Mouse (Mus musculus): Measurements from ENCODE around the gene Slc41a2. TPM values are rescaled to one million over a fixed set of nuclear protein-coding genes. Genes with fewer than 3 reads are reported as not detected.
A peak's percentile ranks its signal among the peaks of the same experiment; 100 is the strongest.

The Slc41a2 gene
- total and polyA plus RNA-seq, 3 experiments, result 0.92 to 2.4 (median 1.5) TPM

- Histone ChIP-seq H3K27ac (no peak overlapping the region), H3K4me3 (no peak overlapping the region), H3K4me1 (ENCODE audit: control insufficient read depth, insufficient read depth, low read length) (no peaks in the 10 kb centered on the region), H3K27me3 (ENCODE audit: control insufficient read depth, insufficient read depth, low read length) (no peaks in the 10 kb centered on the region), H3K9ac (ENCODE audit: low read depth, low read length) (no peak overlapping the region), H3K36me3 (ENCODE audit: control insufficient read depth, insufficient read depth, low read length) (no peaks in the 10 kb centered on the region), H3K79me2 (replicated peaks; ENCODE audit: control insufficient read depth, insufficient read depth, low read length) (no peaks in the 10 kb centered on the region)
- intact Hi-C loops (cut with DNase I), result no loop called here
- WGBS, result 82% methylated on average over 6 of the region's 6 CpGs
- DNase-seq, result no peak
- TF ChIP-seq POLR2A (IDR thresholded peaks at IDR 0.05; ENCODE audit: insufficient read depth, low read depth, low read length), result no peak
- no peak for TF ChIP-seq CTCF (IDR thresholded peaks at IDR 0.05)
- no peak for TF ChIP-seq EP300 (IDR thresholded peaks at IDR 0.05; ENCODE audit: insufficient read depth, low read depth, low read length)
These were observed 17.3 kb downstream of the Slc41a2 start for GRCm38 (mm10) chr10:83320396-83320795.

- H3K4me1 ChIP-seq (ENCODE audit: control insufficient read depth, insufficient read depth, low read length), result no peaks in the 10 kb centered on the region
- TF ChIP-seq POLR2A (IDR thresholded peaks at IDR 0.05; ENCODE audit: insufficient read depth, low read depth, low read length), result no peak
- no peak for TF ChIP-seq CTCF (IDR thresholded peaks at IDR 0.05)
- no peak for TF ChIP-seq EP300 (IDR thresholded peaks at IDR 0.05; ENCODE audit: insufficient read depth, low read depth, low read length)
- no peak overlapping the region for H3K4me3 ChIP-seq
- H3K27me3 ChIP-seq (ENCODE audit: control insufficient read depth, insufficient read depth, low read length), result no peaks in the 10 kb centered on the region
- 49% methylated on average over 5 of the region's 5 CpGs for WGBS
- H3K27ac ChIP-seq, result no peak overlapping the region
- no peaks in the 10 kb centered on the region for H3K79me2 ChIP-seq (replicated peaks; ENCODE audit: control insufficient read depth, insufficient read depth, low read length)
- no peaks in the 10 kb centered on the region for H3K36me3 ChIP-seq (ENCODE audit: control insufficient read depth, insufficient read depth, low read length)
- H3K9ac ChIP-seq (ENCODE audit: low read depth, low read length), result no peak overlapping the region
- DNase-seq, result no peak
- intact Hi-C loops (cut with DNase I), result no loop called here
These were observed 24.6 kb downstream of the Slc41a2 start for GRCm38 (mm10) chr10:83313033-83313432.

GRCm38 (mm10) chr10:83310356-83310755, 27.3 kb downstream of the Slc41a2 start:
- intact Hi-C loops (cut with DNase I), result no loop called here

GRCm38 (mm10) chr10:83301687-83302086, 36.0 kb downstream of the Slc41a2 start:
- Histone ChIP-seq H3K4me1 (ENCODE audit: control insufficient read depth, insufficient read depth, low read length) (peaks cover 2% of the 10 kb centered on the region), H3K27me3 (ENCODE audit: control insufficient read depth, insufficient read depth, low read length) (no peaks in the 10 kb centered on the region), H3K79me2 (replicated peaks; ENCODE audit: control insufficient read depth, insufficient read depth, low read length) (no peaks in the 10 kb centered on the region), H3K36me3 (ENCODE audit: control insufficient read depth, insufficient read depth, low read length) (no peaks in the 10 kb centered on the region), H3K9ac (ENCODE audit: low read depth, low read length) (no peak overlapping the region), H3K27ac (no peak overlapping the region), H3K4me3 (no peak overlapping the region)
- 53% methylated on average over 4 of the region's 4 CpGs for WGBS
- DNase-seq, result peak; percentile 21 to 49
- intact Hi-C loops (cut with DNase I), result no loop called here
- TF ChIP-seq EP300 (IDR thresholded peaks at IDR 0.05; ENCODE audit: insufficient read depth, low read depth, low read length) (no peak), CTCF (IDR thresholded peaks at IDR 0.05) (no peak), POLR2A (IDR thresholded peaks at IDR 0.05; ENCODE audit: insufficient read depth, low read depth, low read length) (no peak)

More at GRCm38 (mm10) chr10:83310356-83310755, 27.3 kb downstream of the Slc41a2 start:
- no peaks in the 10 kb centered on the region for H3K27me3 ChIP-seq (ENCODE audit: control insufficient read depth, insufficient read depth, low read length)
- DNase-seq, result no peak
- H3K4me1 ChIP-seq (ENCODE audit: control insufficient read depth, insufficient read depth, low read length), result no peaks in the 10 kb centered on the region
- TF ChIP-seq CTCF (IDR thresholded peaks at IDR 0.05) (no peak), EP300 (IDR thresholded peaks at IDR 0.05; ENCODE audit: insufficient read depth, low read depth, low read length) (no peak), POLR2A (IDR thresholded peaks at IDR 0.05; ENCODE audit: insufficient read depth, low read depth, low read length) (no peak)
- no peaks in the 10 kb centered on the region for H3K36me3 ChIP-seq (ENCODE audit: control insufficient read depth, insufficient read depth, low read length)
- no peak overlapping the region for H3K27ac ChIP-seq
- no peak overlapping the region for H3K9ac ChIP-seq (ENCODE audit: low read depth, low read length)
- no peaks in the 10 kb centered on the region for H3K79me2 ChIP-seq (replicated peaks; ENCODE audit: control insufficient read depth, insufficient read depth, low read length)
- 73% methylated on average over 7 of the region's 7 CpGs for WGBS
- no peak overlapping the region for H3K4me3 ChIP-seq

GRCm38 (mm10) chr10:83301054-83301453, 36.6 kb downstream of the Slc41a2 start:
- no peaks in the 10 kb centered on the region for H3K27me3 ChIP-seq (ENCODE audit: control insufficient read depth, insufficient read depth, low read length)
- TF ChIP-seq CTCF (IDR thresholded peaks at IDR 0.05), result no peak
- TF ChIP-seq POLR2A (IDR thresholded peaks at IDR 0.05; ENCODE audit: insufficient read depth, low read depth, low read length), result no peak
- no peak for TF ChIP-seq EP300 (IDR thresholded peaks at IDR 0.05; ENCODE audit: insufficient read depth, low read depth, low read length)
- intact Hi-C loops (cut with DNase I), result no loop called here
- no peak overlapping the region for H3K4me3 ChIP-seq
- H3K79me2 ChIP-seq (replicated peaks; ENCODE audit: control insufficient read depth, insufficient read depth, low read length), result no peaks in the 10 kb centered on the region
- DNase-seq, result no peak
- peaks cover 2% of the 10 kb centered on the region for H3K4me1 ChIP-seq (ENCODE audit: control insufficient read depth, insufficient read depth, low read length)
- H3K27ac ChIP-seq, result no peak overlapping the region
- H3K36me3 ChIP-seq (ENCODE audit: control insufficient read depth, insufficient read depth, low read length), result no peaks in the 10 kb centered on the region
- no peak overlapping the region for H3K9ac ChIP-seq (ENCODE audit: low read depth, low read length)
- 26% methylated on average over 3 of the region's 3 CpGs for WGBS

- Histone ChIP-seq H3K9ac (ENCODE audit: low read depth, low read length) (no peak overlapping the region), H3K4me1 (ENCODE audit: control insufficient read depth, insufficient read depth, low read length) (peaks cover 2% of the 10 kb centered on the region), H3K79me2 (replicated peaks; ENCODE audit: control insufficient read depth, insufficient read depth, low read length) (no peaks in the 10 kb centered on the region), H3K27me3 (ENCODE audit: control insufficient read depth, insufficient read depth, low read length) (no peaks in the 10 kb centered on the region), H3K4me3 (no peak overlapping the region), H3K36me3 (ENCODE audit: control insufficient read depth, insufficient read depth, low read length) (no peaks in the 10 kb centered on the region), H3K27ac (no peak overlapping the region)
- DNase-seq, result no peak
- TF ChIP-seq CTCF (IDR thresholded peaks at IDR 0.05), result no peak
- no peak for TF ChIP-seq EP300 (IDR thresholded peaks at IDR 0.05; ENCODE audit: insufficient read depth, low read depth, low read length)
- TF ChIP-seq POLR2A (IDR thresholded peaks at IDR 0.05; ENCODE audit: insufficient read depth, low read depth, low read length), result no peak
- 60% methylated on average over 4 of the region's 4 CpGs for whole genome bisulfite sequencing
- intact Hi-C loops (cut with DNase I), result loop anchor here (10.0 kb wide), 1 partner anchor 222 kb away; no protein-coding TSS in a partner anchor
These were observed 40.7 kb downstream of the Slc41a2 start for GRCm38 (mm10) chr10:83297017-83297416.

All from heart, adult 2 months (tissue).